12 mouse cellular contexts compared by ENCODE assay signal in the genomic region with DNA sequence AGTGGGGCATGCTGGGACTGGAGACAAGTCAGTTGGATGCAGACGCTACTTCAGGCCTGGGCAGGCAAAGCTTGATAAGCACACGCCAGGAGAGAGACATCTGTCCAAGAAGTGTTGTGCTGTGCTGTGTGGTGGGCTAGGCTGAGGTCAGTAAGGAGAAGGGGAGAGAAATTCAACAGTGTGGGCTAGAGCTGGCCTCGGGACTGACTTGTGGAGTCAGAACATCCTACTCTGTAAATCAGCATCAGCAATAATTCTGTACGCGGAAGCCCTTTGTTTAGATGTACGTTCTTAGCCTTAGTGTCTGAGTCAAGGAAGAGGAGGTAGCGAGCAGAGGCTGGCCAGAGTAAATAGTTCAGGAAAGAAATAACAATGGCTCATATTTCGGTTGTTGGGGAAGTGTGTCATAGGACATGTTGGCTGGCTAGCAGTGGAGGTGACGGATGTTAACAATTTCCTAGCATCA. TPM values are rescaled to one million over a fixed set of nuclear protein-coding genes. Genes with fewer than 3 reads are reported as not detected.
DNase-seq lines count a peak whose midpoint lies in the region; ATAC-seq and TF ChIP-seq lines count a peak whose summit lies in the region.
"Had no signal": no experiment of that assay in that cellular context is flagged by ENCODE, and none has a peak within 500 bp of the region (broad histone marks: within the 10 kb centered on the region; RNA-seq: fewer than 3 reads in every experiment).

No protein-coding gene starts in this region.

- 0 out of 2 replicates have a peak overlapping the region, but pooled peaks have one; percentile 18 for H3K27ac ChIP-seq in hindbrain, embryonic 10.5 days
- no peak overlapping the region for H3K27ac ChIP-seq in hindbrain, embryonic 13.5 days
- peak overlapping the region; percentile 79 to 82 for H3K27ac ChIP-seq in heart, embryonic 14.5 days (replicated peaks in 1 of 2; ENCODE audit: control insufficient read depth in 1 of 2, insufficient read depth in 1 of 2, low read depth in 2 of 2, low read length in 2 of 2)
- no peak overlapping the region for H3K27ac ChIP-seq in liver, embryonic 14.5 days

- no peak overlapping the region for H3K4me2 ChIP-seq in hindbrain, embryonic 13.5 days
- no peak overlapping the region for H3K4me2 ChIP-seq in heart, embryonic 14.5 days (ENCODE audit: low read length)
- no peak overlapping the region for H3K4me2 ChIP-seq in liver, embryonic 14.5 days (ENCODE audit: low read depth)

- no peak for TF ChIP-seq EP300 in liver, embryonic 14.5 days (IDR thresholded peaks at IDR 0.05; ENCODE audit: low read depth)

- no peak overlapping the region for H3K4me3 ChIP-seq in hindbrain, embryonic 10.5 days
- no peak overlapping the region for H3K4me3 ChIP-seq in hindbrain, embryonic 13.5 days
- no peak overlapping the region for H3K4me3 ChIP-seq in heart, embryonic 14.5 days (ENCODE audit: control insufficient read depth in 1 of 2, insufficient read depth in 1 of 2, low read depth in 1 of 2, low read length in 2 of 2)
- H3K4me3 ChIP-seq in liver, embryonic 14.5 days (ENCODE audit: insufficient read depth in 1 of 2, low read depth in 2 of 2, low read length in 2 of 2), result no peak overlapping the region

- H3K9me3 ChIP-seq in hindbrain, embryonic 10.5 days, result no peaks in the 10 kb centered on the region
- no peaks in the 10 kb centered on the region for H3K9me3 ChIP-seq in hindbrain, embryonic 13.5 days
- no peaks in the 10 kb centered on the region for H3K9me3 ChIP-seq in heart, embryonic 14.5 days (ENCODE audit: control insufficient read depth, low read length)
- H3K9me3 ChIP-seq in liver, embryonic 14.5 days (ENCODE audit: control insufficient read depth, low read length), result no peaks in the 10 kb centered on the region

- WGBS in hindbrain, embryonic 10.5 days, result 64% methylated on average over 9 of the region's 9 CpGs
- WGBS in hindbrain, embryonic 13.5 days, result 71% methylated on average over 9 of the region's 9 CpGs
- 35% methylated on average over 9 of the region's 9 CpGs for WGBS in heart, embryonic 14.5 days
- 46% methylated on average over 9 of the region's 9 CpGs for WGBS in liver, embryonic 14.5 days (ENCODE audit: insufficient replicate concordance)

- ATAC-seq in hindbrain, embryonic 13.5 days (ENCODE audit: low FRiP score), result no peak
- peak; percentile 61; the same call in 1 of the 2 replicates for ATAC-seq in heart, embryonic 14.5 days (ENCODE audit: insufficient number of reproducible peaks, insufficient read depth, low FRiP score, low read depth)
- peak; percentile 13; the same call in 1 of the 2 replicates for ATAC-seq in liver, embryonic 14.5 days (ENCODE audit: insufficient read depth)

- no peak overlapping the region for H3K9ac ChIP-seq in hindbrain, embryonic 13.5 days
- H3K9ac ChIP-seq in heart, embryonic 14.5 days (ENCODE audit: low read length), result 0 out of 2 replicates have a peak overlapping the region, but pooled peaks have one; percentile 16
- H3K9ac ChIP-seq in liver, embryonic 14.5 days (replicated peaks), result no peak overlapping the region

- H3K36me3 ChIP-seq in hindbrain, embryonic 10.5 days, result no peaks in the 10 kb centered on the region
- no peaks in the 10 kb centered on the region for H3K36me3 ChIP-seq in hindbrain, embryonic 13.5 days
- H3K36me3 ChIP-seq in heart, embryonic 14.5 days (ENCODE audit: control insufficient read depth, insufficient read depth, low read length), result no peaks in the 10 kb centered on the region
- H3K36me3 ChIP-seq in liver, embryonic 14.5 days (replicated peaks; ENCODE audit: control insufficient read depth, insufficient read depth, low read depth), result no peaks in the 10 kb centered on the region

- H3K4me1 ChIP-seq in hindbrain, embryonic 10.5 days (replicated peaks), result peaks cover 14% of the 10 kb centered on the region; the same call in 1 of the 2 replicates
- no peaks in the 10 kb centered on the region for H3K4me1 ChIP-seq in hindbrain, embryonic 13.5 days (replicated peaks)
- H3K4me1 ChIP-seq in heart, embryonic 14.5 days (ENCODE audit: control insufficient read depth in 2 of 2, insufficient read depth in 2 of 2, low read length in 2 of 2), result peaks cover 4 to 19% of the 10 kb centered on the region in 2 experiments
- H3K4me1 ChIP-seq in liver, embryonic 14.5 days (replicated peaks; ENCODE audit: control insufficient read depth in 2 of 2, insufficient read depth in 2 of 2, low read length in 1 of 2), result 0 out of 4 replicates have a peak, but pooled peaks cover 0 to 3% of the 10 kb centered on the region in 2 experiments

- TF ChIP-seq CTCF in liver, embryonic 14.5 days (IDR thresholded peaks at IDR 0.05; ENCODE audit: low read depth), result no peak

- 0 out of 2 replicates have a peak, but pooled peaks cover 4% of the 10 kb centered on the region for H3K27me3 ChIP-seq in hindbrain, embryonic 10.5 days (ENCODE audit: insufficient read depth, poor library complexity, severe bottlenecking)
- no peaks in the 10 kb centered on the region for H3K27me3 ChIP-seq in hindbrain, embryonic 13.5 days
- H3K27me3 ChIP-seq in heart, embryonic 14.5 days (ENCODE audit: control insufficient read depth, insufficient read depth, low read length), result no peaks in the 10 kb centered on the region
- no peaks in the 10 kb centered on the region for H3K27me3 ChIP-seq in liver, embryonic 14.5 days (ENCODE audit: control insufficient read depth, insufficient read depth, low read length)
- H3K27me3 ChIP-seq: CH12.LX had no signal

- DNase-seq in hindbrain, embryonic 10.5 days (ENCODE audit: low spot score), result no peak
- DNase-seq in NIH3T3 (ENCODE audit: low read depth), result peak; percentile 82
- no peak for DNase-seq in liver, embryonic 14.5 days (ENCODE audit: low read depth in 3 of 3, low spot score in 3 of 3)
- DNase-seq in embryo, embryonic 10 days (ENCODE audit: low spot score), result no peak
- no peak for DNase-seq in ovary, postnatal 14 days (ENCODE audit: low spot score)
- DNase-seq in urinary bladder, postnatal 14 days (ENCODE audit: low spot score), result no peak
- DNase-seq: adrenal gland, postnatal 10 days; cerebellum, postnatal 25 days; right cerebral cortex, postnatal 4 days had no signal

RNA-seq across cellular contexts. Expression of a gene that starts 8.9 kb away (rescaled TPM):
- polyA plus RNA-seq in hindbrain, embryonic 10.5 days (2016; fragmentation: Nextera tagmentation; extraction: Ambion mirVana), result 1.8 and 3.1 TPM in 2 replicates
- 0.31 and 0.68 TPM in 2 replicates for polyA plus RNA-seq in hindbrain, embryonic 13.5 days (2015; fragmentation: Nextera tagmentation; extraction: Ambion mirVana)
- polyA plus RNA-seq in heart, embryonic 14.5 days (2014; fragmentation: Nextera tagmentation; extraction: Ambion mirVana), result 0.96 and 1.1 TPM in 2 replicates
- 3.5 and 4.0 TPM in 2 replicates for polyA plus RNA-seq in liver, embryonic 14.5 days (2012; rRNA removed)
- polyA plus RNA-seq in liver, embryonic 14.5 days (2014; fragmentation: Nextera tagmentation; extraction: Ambion mirVana), result 1.4 and 1.7 TPM in 2 replicates

RNA-seq across cellular contexts. Expression of a gene that starts 18.1 kb away (rescaled TPM):
- polyA plus RNA-seq in hindbrain, embryonic 10.5 days (2016; fragmentation: Nextera tagmentation; extraction: Ambion mirVana), result not detected in 2 replicates
- not detected in 2 replicates for polyA plus RNA-seq in hindbrain, embryonic 13.5 days (2015; fragmentation: Nextera tagmentation; extraction: Ambion mirVana)
- not detected in 2 replicates for polyA plus RNA-seq in heart, embryonic 14.5 days (2014; fragmentation: Nextera tagmentation; extraction: Ambion mirVana)
- polyA plus RNA-seq in liver, embryonic 14.5 days (2012; rRNA removed), result not detected in 2 replicates
- not detected in 2 replicates for polyA plus RNA-seq in liver, embryonic 14.5 days (2014; fragmentation: Nextera tagmentation; extraction: Ambion mirVana)

RNA-seq across cellular contexts. Expression of a gene that starts 23.3 kb away (rescaled TPM):
- polyA plus RNA-seq in hindbrain, embryonic 10.5 days (2016; fragmentation: Nextera tagmentation; extraction: Ambion mirVana), result not detected in 2 replicates
- not detected in 2 replicates for polyA plus RNA-seq in hindbrain, embryonic 13.5 days (2015; fragmentation: Nextera tagmentation; extraction: Ambion mirVana)
- not detected in 2 replicates for polyA plus RNA-seq in heart, embryonic 14.5 days (2014; fragmentation: Nextera tagmentation; extraction: Ambion mirVana)
- not detected in 2 replicates for polyA plus RNA-seq in liver, embryonic 14.5 days (2012; rRNA removed)
- not detected in 2 replicates for polyA plus RNA-seq in liver, embryonic 14.5 days (2014; fragmentation: Nextera tagmentation; extraction: Ambion mirVana)

RNA-seq across cellular contexts. Expression of a gene that starts 32.5 kb away (rescaled TPM):
- 86.0 and 103 TPM in 2 replicates for polyA plus RNA-seq in hindbrain, embryonic 10.5 days (2016; fragmentation: Nextera tagmentation; extraction: Ambion mirVana)
- 47.5 and 50.1 TPM in 2 replicates for polyA plus RNA-seq in hindbrain, embryonic 13.5 days (2015; fragmentation: Nextera tagmentation; extraction: Ambion mirVana)
- polyA plus RNA-seq in heart, embryonic 14.5 days (2014; fragmentation: Nextera tagmentation; extraction: Ambion mirVana), result 167 and 173 TPM in 2 replicates
- polyA plus RNA-seq in liver, embryonic 14.5 days (2012; rRNA removed), result 26.7 and 27.7 TPM in 2 replicates
- polyA plus RNA-seq in liver, embryonic 14.5 days (2014; fragmentation: Nextera tagmentation; extraction: Ambion mirVana), result 30.2 and 36.5 TPM in 2 replicates

RNA-seq across cellular contexts. Expression of a gene that starts 52.4 kb away (rescaled TPM):
- polyA plus RNA-seq in hindbrain, embryonic 10.5 days (2016; fragmentation: Nextera tagmentation; extraction: Ambion mirVana), result not detected in 2 replicates
- polyA plus RNA-seq in hindbrain, embryonic 13.5 days (2015; fragmentation: Nextera tagmentation; extraction: Ambion mirVana), result not detected in 2 replicates
- not detected in 2 replicates for polyA plus RNA-seq in heart, embryonic 14.5 days (2014; fragmentation: Nextera tagmentation; extraction: Ambion mirVana)
- polyA plus RNA-seq in liver, embryonic 14.5 days (2012; rRNA removed), result not detected in 2 replicates
- polyA plus RNA-seq in liver, embryonic 14.5 days (2014; fragmentation: Nextera tagmentation; extraction: Ambion mirVana), result not detected in 2 replicates

Comparison
In these comparisons a context has a peak if more than half of its experiments do, and no peak if none do; other contexts are left out.
1. H3K27ac ChIP-seq: peak in hindbrain, embryonic 10.5 days (single experiment) and heart, embryonic 14.5 days (2 of 2); none in hindbrain, embryonic 13.5 days (single experiment) and liver, embryonic 14.5 days (single experiment).